Mouse (Mus musculus): ENCODE data around the gene Scgn. TPM values are rescaled to one million over a fixed set of nuclear protein-coding genes. Genes with fewer than 3 reads are reported as not detected.

Scgn gene
- 4.6 TPM for polyA plus RNA-seq (2014; fragmentation: Illumina TruSeq; extraction: RNeasy Lipid Tissue Mini Kit (QIAGEN cat#74804); ENCODE audit: low replicate concordance)

DNA sequence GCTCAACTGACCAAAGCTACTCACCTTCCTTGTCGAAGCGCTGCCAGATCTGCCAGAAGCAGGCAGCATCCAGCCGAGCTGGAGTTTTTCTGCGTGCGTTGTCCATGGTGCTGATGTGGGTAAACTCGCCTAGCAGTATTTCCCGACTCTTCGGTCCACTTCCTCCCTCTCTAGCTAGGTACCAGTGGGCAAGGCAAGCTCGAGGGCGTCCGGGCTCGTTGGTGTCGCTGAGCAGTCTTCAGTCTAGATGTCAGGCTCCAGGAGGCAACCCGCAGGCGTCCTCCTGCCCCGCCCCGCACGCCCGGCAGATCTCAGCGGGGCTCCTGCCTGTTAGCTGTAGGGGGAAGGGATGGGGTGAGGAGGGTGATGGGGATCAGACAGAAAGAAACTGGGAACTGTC, at the start of gene Scgn:
Gene Scgn, minus strand, starts transcription at position 287 of the 400 bp plus-strand sequence.

GRCm38 (mm10) chr13:23934211-23934520, 56.8 kb downstream of the Scgn start, which contains the start of gene Hist1h2aa:
TSS of gene Hist1h2aa (plus strand) at chr13:23934462.

GRCm38 (mm10) chr13:23933421-23934210, 57.4 kb downstream of the Scgn start, which contains the start of gene Hist1h2ba:
TSS of gene Hist1h2ba (minus strand) at chr13:23934156.

DNA sequence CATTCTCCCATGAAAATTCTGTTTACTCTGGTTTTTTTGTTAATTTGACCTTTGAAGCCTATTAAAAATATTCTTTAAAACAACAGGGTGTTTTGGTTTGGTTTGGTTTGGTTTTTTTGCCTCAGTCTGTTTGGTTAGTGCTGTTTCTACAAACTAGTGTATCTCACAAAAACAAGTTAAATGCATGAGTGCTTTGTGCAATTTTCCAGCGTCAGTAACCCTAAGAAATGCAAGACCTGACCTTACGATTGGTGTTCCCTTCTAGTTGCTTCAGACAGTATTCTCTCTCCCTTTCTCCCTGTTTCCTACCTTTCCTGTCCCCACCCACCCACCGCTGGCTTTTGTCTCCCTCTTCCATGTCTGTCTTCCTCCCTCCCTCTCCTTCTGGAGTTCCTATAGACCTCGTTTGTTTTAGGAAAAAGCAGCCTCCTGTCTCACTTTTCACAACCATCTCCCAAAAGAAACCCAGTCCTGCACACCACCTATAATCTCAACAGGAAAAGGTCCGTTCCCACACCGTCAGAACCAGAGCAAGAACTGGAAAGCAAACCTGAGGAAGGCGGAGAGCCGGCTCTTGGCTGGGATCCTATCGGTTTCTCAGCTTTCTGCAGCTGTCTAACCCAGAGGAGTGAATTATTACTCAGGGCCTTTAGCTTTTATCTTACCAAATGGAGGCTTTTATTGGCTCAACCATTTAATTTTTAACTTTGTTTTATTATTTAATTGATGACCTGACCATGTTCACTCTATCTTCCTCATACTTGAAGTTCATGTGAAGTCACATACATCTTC, 76.4 kb downstream of the Scgn start, which contains the start of gene Slc17a4:
Gene Slc17a4, minus strand, starts transcription at position 634 of the 792 bp plus-strand sequence.

Other genes with a start within 250 kb of the Scgn start
- gene Hist1h3c, start 245.6 kb downstream of the Scgn start, polyA plus RNA-seq (2014; fragmentation: Illumina TruSeq; extraction: RNeasy Lipid Tissue Mini Kit (QIAGEN cat#74804); ENCODE audit: low replicate concordance), result not detected
- not detected for gene Hist1h2bb, start 244.5 kb downstream of the Scgn start, polyA plus RNA-seq (2014; fragmentation: Illumina TruSeq; extraction: RNeasy Lipid Tissue Mini Kit (QIAGEN cat#74804); ENCODE audit: low replicate concordance)
- not detected for gene Hist1h2ab, start 240.1 kb downstream of the Scgn start, polyA plus RNA-seq (2014; fragmentation: Illumina TruSeq; extraction: RNeasy Lipid Tissue Mini Kit (QIAGEN cat#74804); ENCODE audit: low replicate concordance)
- not detected for gene Hist1h3b, start 238.9 kb downstream of the Scgn start, polyA plus RNA-seq (2014; fragmentation: Illumina TruSeq; extraction: RNeasy Lipid Tissue Mini Kit (QIAGEN cat#74804); ENCODE audit: low replicate concordance)
- not detected for gene Hist1h4b, start 234.2 kb downstream of the Scgn start, polyA plus RNA-seq (2014; fragmentation: Illumina TruSeq; extraction: RNeasy Lipid Tissue Mini Kit (QIAGEN cat#74804); ENCODE audit: low replicate concordance)
- not detected for gene Hist1h4a, start 230.0 kb downstream of the Scgn start, polyA plus RNA-seq (2014; fragmentation: Illumina TruSeq; extraction: RNeasy Lipid Tissue Mini Kit (QIAGEN cat#74804); ENCODE audit: low replicate concordance)
- not detected for gene Hist1h3a, start 228.8 kb downstream of the Scgn start, polyA plus RNA-seq (2014; fragmentation: Illumina TruSeq; extraction: RNeasy Lipid Tissue Mini Kit (QIAGEN cat#74804); ENCODE audit: low replicate concordance)
- not detected for gene Hist1h1a, start 227.5 kb downstream of the Scgn start, polyA plus RNA-seq (2014; fragmentation: Illumina TruSeq; extraction: RNeasy Lipid Tissue Mini Kit (QIAGEN cat#74804); ENCODE audit: low replicate concordance)
- gene Trim38, start 221.3 kb downstream of the Scgn start, polyA plus RNA-seq (2014; fragmentation: Illumina TruSeq; extraction: RNeasy Lipid Tissue Mini Kit (QIAGEN cat#74804); ENCODE audit: low replicate concordance), result 67.0 TPM
- gene Slc17a2, start 184.2 kb downstream of the Scgn start, polyA plus RNA-seq (2014; fragmentation: Illumina TruSeq; extraction: RNeasy Lipid Tissue Mini Kit (QIAGEN cat#74804); ENCODE audit: low replicate concordance), result 0.33 TPM
- not detected for gene Slc17a3, start 151.8 kb downstream of the Scgn start, polyA plus RNA-seq (2014; fragmentation: Illumina TruSeq; extraction: RNeasy Lipid Tissue Mini Kit (QIAGEN cat#74804); ENCODE audit: low replicate concordance)
- not detected for gene Slc17a1, start 123.5 kb downstream of the Scgn start, polyA plus RNA-seq (2014; fragmentation: Illumina TruSeq; extraction: RNeasy Lipid Tissue Mini Kit (QIAGEN cat#74804); ENCODE audit: low replicate concordance)
- 149 TPM for gene Slc17a4, start 76.2 kb downstream of the Scgn start, polyA plus RNA-seq (2014; fragmentation: Illumina TruSeq; extraction: RNeasy Lipid Tissue Mini Kit (QIAGEN cat#74804); ENCODE audit: low replicate concordance)
- not detected for gene Hist1h2ba, start 57.1 kb downstream of the Scgn start, polyA plus RNA-seq (2014; fragmentation: Illumina TruSeq; extraction: RNeasy Lipid Tissue Mini Kit (QIAGEN cat#74804); ENCODE audit: low replicate concordance)
- not detected for gene Hist1h2aa, start 56.8 kb downstream of the Scgn start, polyA plus RNA-seq (2014; fragmentation: Illumina TruSeq; extraction: RNeasy Lipid Tissue Mini Kit (QIAGEN cat#74804); ENCODE audit: low replicate concordance)